Mouse (Mus musculus) adrenal gland, adult 8-10 months (tissue): ENCODE data around the gene 4921524J17Rik. TPM values are rescaled to one million over a fixed set of nuclear protein-coding genes. Genes with fewer than 3 reads are reported as not detected.

Experiments used
- DNase-seq: peaks from one replicate; pipeline ENCODE4 v3.0.0; 2022
- total RNA-seq, 4 experiments: library from RNA; stranded (reverse); gene quantifications; 2 replicates each; pipeline ENCODE4 v1.2.4; 2022

Gene 4921524J17Rik
- total RNA-seq = 10 to 100 TPM; 21.4 to 45.0 (median 27.9) TPM

- DNase-seq = peak; percentile 97
These were observed at the start of gene 4921524J17Rik for GRCm38 (mm10) chr8:85432168-85433016. TSS of gene 4921524J17Rik (minus strand) at chr8:85432833.

GRCm38 (mm10) chr8:85482427-85482826 is 49.8 kb upstream of the 4921524J17Rik start:
- DNase-seq = no peak

GRCm38 (mm10) chr8:85481900-85482299 is 49.3 kb upstream of the 4921524J17Rik start:
- DNase-seq = no peak

GRCm38 (mm10) chr8:85479710-85480109 is 47.1 kb upstream of the 4921524J17Rik start:
- DNase-seq = no peak

GRCm38 (mm10) chr8:85478397-85478796 is 45.8 kb upstream of the 4921524J17Rik start:
- DNase-seq = peak; percentile 69

GRCm38 (mm10) chr8:85476970-85477545 is 44.4 kb upstream of the 4921524J17Rik start:
- no peak for DNase-seq

- DNase-seq = no peak
These were observed 42.3 kb upstream of the 4921524J17Rik start for GRCm38 (mm10) chr8:85474924-85475323.

GRCm38 (mm10) chr8:85473246-85473645 is 40.6 kb upstream of the 4921524J17Rik start:
- no peak for DNase-seq

GRCm38 (mm10) chr8:85472800-85473199 is 40.2 kb upstream of the 4921524J17Rik start:
- DNase-seq = no peak

- no peak for DNase-seq
These were observed 38.1 kb upstream of the 4921524J17Rik start for GRCm38 (mm10) chr8:85470753-85471152.

GRCm38 (mm10) chr8:85466056-85466455 is 33.4 kb upstream of the 4921524J17Rik start:
- DNase-seq = no peak

GRCm38 (mm10) chr8:85464316-85464715 is 31.7 kb upstream of the 4921524J17Rik start:
- no peak for DNase-seq

- no peak for DNase-seq
These were observed 29.8 kb upstream of the 4921524J17Rik start for GRCm38 (mm10) chr8:85462441-85462840.

GRCm38 (mm10) chr8:85461377-85461776 is 28.7 kb upstream of the 4921524J17Rik start:
- no peak for DNase-seq

GRCm38 (mm10) chr8:85460804-85461203 is 28.2 kb upstream of the 4921524J17Rik start:
- peak; percentile 23 for DNase-seq

- DNase-seq = no peak
These were observed 26.9 kb upstream of the 4921524J17Rik start for GRCm38 (mm10) chr8:85459582-85459981.

GRCm38 (mm10) chr8:85456536-85456935 is 23.9 kb upstream of the 4921524J17Rik start:
- no peak for DNase-seq

GRCm38 (mm10) chr8:85454750-85455149 is 22.1 kb upstream of the 4921524J17Rik start:
- DNase-seq = no peak

GRCm38 (mm10) chr8:85453256-85453655 is 20.6 kb upstream of the 4921524J17Rik start:
- DNase-seq = no peak

- DNase-seq = no peak
These were observed 19.7 kb upstream of the 4921524J17Rik start for GRCm38 (mm10) chr8:85452328-85452727.

GRCm38 (mm10) chr8:85450335-85450734 is 17.7 kb upstream of the 4921524J17Rik start:
- no peak for DNase-seq

- no peak for DNase-seq
These were observed 13.5 kb upstream of the 4921524J17Rik start for GRCm38 (mm10) chr8:85445936-85446685.

GRCm38 (mm10) chr8:85444092-85444491 is 11.5 kb upstream of the 4921524J17Rik start:
- no peak for DNase-seq
